Mouse (Mus musculus) heart, embryonic 13.5 days (tissue): ENCODE results near the gene Lrp8. TPM values are rescaled to one million over a fixed set of nuclear protein-coding genes. Genes with fewer than 3 reads are reported as not detected.

ENCODE experiments used
- ATAC-seq: fragments of 200-750 bp; cut with Nextera tagmentation; 2 replicates; pipeline ENCODE4 v1.8.0; 2017; ENCODE audit warnings: moderate TSS enrichment; ENCODE audit not compliant: insufficient number of reproducible peaks, low FRiP score, low TSS enrichment; ENCODE audit errors: extremely low read depth
- H3K27ac ChIP-seq: fragments of 300-500 bp; sonication (generic); replicated peaks from 2 replicates; pipeline ENCODE4 v1.5.1; 2015; ENCODE audit warnings: moderate library complexity, mild to moderate bottlenecking, inconsistent platforms
- H3K27me3 ChIP-seq: fragments of 300-500 bp; sonication (generic); replicated peaks from 2 replicates; pipeline ENCODE4 v1.6.1; 2015; ENCODE audit warnings: mild to moderate bottlenecking, inconsistent platforms
- H3K36me3 ChIP-seq: fragments of 300-500 bp; sonication (generic); 2 replicates; pipeline ENCODE4 v1.6.1; 2015; ENCODE audit warnings: mild to moderate bottlenecking, inconsistent platforms
- H3K4me1 ChIP-seq: fragments of 300-500 bp; sonication (generic); 2 replicates; pipeline ENCODE4 v1.6.1; 2015; ENCODE audit warnings: inconsistent platforms
- H3K4me2 ChIP-seq: fragments of 300-500 bp; sonication (generic); 2 replicates; pipeline ENCODE4 v1.6.1; 2015; ENCODE audit warnings: inconsistent platforms, mild to moderate bottlenecking, moderate library complexity
- H3K4me3 ChIP-seq: fragments of 300-500 bp; sonication (generic); 2 replicates; pipeline ENCODE4 v1.5.1; 2015; ENCODE audit warnings: moderate library complexity, mild to moderate bottlenecking, inconsistent platforms
- H3K9ac ChIP-seq: fragments of 300-500 bp; sonication (generic); 2 replicates; pipeline ENCODE4 v1.6.1; 2015; ENCODE audit warnings: inconsistent platforms, mild to moderate bottlenecking, moderate library complexity
- H3K9me3 ChIP-seq: fragments of 300-500 bp; sonication (generic); 2 replicates; pipeline ENCODE4 v1.6.1; 2016; ENCODE audit warnings: inconsistent platforms
- WGBS: fragments of 180-500 bp; shearing (Covaris S2); methylation state at CpG from one replicate; pipeline ENCODE4 v1.1.7; 2015; ENCODE audit warnings: mixed read lengths; 5-methylcytosine and 5-hydroxymethylcytosine counted together
- polyA plus RNA-seq: library from polyadenylated mRNA; unstranded; fragments of >200 nt; fragmentation: Nextera tagmentation; extraction: Ambion mirVana; gene quantifications from 2 replicates; pipeline ENCODE4 v1.2.1, GENCODE M21; 2015

The Lrp8 gene
- polyA plus RNA-seq, result 0.51 and 1.2 TPM in 2 replicates

- peaks cover 85% of the 10 kb centered on the region for H3K27me3 ChIP-seq
- 2% methylated on average over 22 of the region's 44 CpGs for whole genome bisulfite sequencing
- peak within 1 kb of the TSS; percentile 80 for H3K4me3 ChIP-seq
- no peak within 1 kb of the TSS; the same call in 1 of the 2 replicates for H3K27ac ChIP-seq
- peak within 1 kb of the TSS; percentile 98 for H3K4me2 ChIP-seq
- peaks cover 26% of the 10 kb centered on the region for H3K4me1 ChIP-seq
- ATAC-seq, result no peak
- H3K9ac ChIP-seq, result peak within 1 kb of the TSS; percentile 84
- H3K9me3 ChIP-seq, result no peaks in the 10 kb centered on the region
- H3K36me3 ChIP-seq, result no peaks in the 10 kb centered on the region
Observed at GRCm38 (mm10) chr4:107802185-107802449, at the start of gene Lrp8. Lrp8 (plus strand) TSS chr4:107802261.

GRCm38 (mm10) chr4:107756222-107756621, 45.8 kb upstream of the Lrp8 start:
- Histone ChIP-seq H3K4me1 (0 out of 2 replicates have a peak, but pooled peaks cover 3% of the 10 kb centered on the region), H3K9me3 (no peaks in the 10 kb centered on the region), H3K4me2 (no peak overlapping the region), H3K4me3 (no peak overlapping the region), H3K27ac (no peak overlapping the region), H3K36me3 (no peaks in the 10 kb centered on the region), H3K9ac (no peak overlapping the region), H3K27me3 (peaks cover 81% of the 10 kb centered on the region)
- WGBS, result 16% methylated on average over 10 of the region's 10 CpGs
- ATAC-seq, result no peak

GRCm38 (mm10) chr4:107757487-107758470, 44.3 kb upstream of the Lrp8 start:
- H3K9me3 ChIP-seq, result no peaks in the 10 kb centered on the region
- H3K4me2 ChIP-seq, result no peak overlapping the region
- no peak overlapping the region for H3K27ac ChIP-seq
- 72% methylated on average over 15 of the region's 15 CpGs for WGBS
- no peak overlapping the region for H3K9ac ChIP-seq
- ATAC-seq, result no peak
- no peak overlapping the region for H3K4me3 ChIP-seq
- H3K27me3 ChIP-seq, result peaks cover 77% of the 10 kb centered on the region
- 0 out of 2 replicates have a peak, but pooled peaks cover 3% of the 10 kb centered on the region for H3K4me1 ChIP-seq
- H3K36me3 ChIP-seq, result no peaks in the 10 kb centered on the region

GRCm38 (mm10) chr4:107758938-107759337, 43.1 kb upstream of the Lrp8 start:
- Histone ChIP-seq H3K36me3 (no peaks in the 10 kb centered on the region), H3K27ac (no peak overlapping the region), H3K4me2 (no peak overlapping the region), H3K9ac (no peak overlapping the region), H3K27me3 (peaks cover 73% of the 10 kb centered on the region), H3K9me3 (no peaks in the 10 kb centered on the region), H3K4me1 (0 out of 2 replicates have a peak, but pooled peaks cover 3% of the 10 kb centered on the region), H3K4me3 (no peak overlapping the region)
- ATAC-seq, result no peak
- 79% methylated on average over 9 of the region's 9 CpGs for WGBS

- Histone ChIP-seq H3K4me2 (no peak overlapping the region), H3K9me3 (no peaks in the 10 kb centered on the region), H3K9ac (no peak overlapping the region), H3K4me1 (no peaks in the 10 kb centered on the region), H3K27ac (no peak overlapping the region), H3K27me3 (peaks cover 36% of the 10 kb centered on the region), H3K4me3 (no peak overlapping the region), H3K36me3 (no peaks in the 10 kb centered on the region)
- ATAC-seq, result no peak
- WGBS, result 31% methylated on average over 3 of the region's 3 CpGs
Observed at GRCm38 (mm10) chr4:107763001-107763400, 39.1 kb upstream of the Lrp8 start.

DNA sequence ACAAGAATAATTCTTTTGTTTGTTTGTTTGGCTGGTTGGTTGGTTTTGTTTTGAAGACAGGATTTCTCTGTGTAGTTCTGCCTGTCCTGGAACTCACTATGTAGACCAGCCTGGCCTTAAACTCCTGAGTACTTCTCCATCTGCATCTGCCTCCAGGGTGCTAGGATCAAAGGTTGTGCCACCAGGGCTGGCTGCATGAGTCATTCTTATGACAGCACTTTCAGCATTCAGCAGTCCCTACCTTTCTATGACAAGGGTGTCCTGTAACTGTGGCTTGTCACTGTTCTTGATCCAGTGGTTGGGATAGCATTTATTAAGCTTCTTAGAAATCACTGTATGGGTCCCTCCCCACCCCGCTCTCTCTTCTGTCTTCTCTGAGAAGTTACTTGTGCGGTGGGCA, 38.5 kb upstream of the Lrp8 start:
- 89% methylated on average over 2 of the region's 2 CpGs for WGBS
- Histone ChIP-seq H3K4me1 (no peaks in the 10 kb centered on the region), H3K9me3 (no peaks in the 10 kb centered on the region), H3K27me3 (peaks cover 36% of the 10 kb centered on the region), H3K27ac (no peak overlapping the region), H3K4me3 (no peak overlapping the region), H3K4me2 (no peak overlapping the region), H3K36me3 (no peaks in the 10 kb centered on the region), H3K9ac (no peak overlapping the region)
- ATAC-seq, result no peak

- no peaks in the 10 kb centered on the region for H3K9me3 ChIP-seq
- ATAC-seq, result no peak
- peaks cover 22% of the 10 kb centered on the region for H3K27me3 ChIP-seq
- H3K4me1 ChIP-seq, result no peaks in the 10 kb centered on the region
- H3K4me2 ChIP-seq, result no peak overlapping the region
- no peaks in the 10 kb centered on the region for H3K36me3 ChIP-seq
- WGBS, result 65% methylated on average over 9 of the region's 9 CpGs
- H3K4me3 ChIP-seq, result no peak overlapping the region
- H3K27ac ChIP-seq, result no peak overlapping the region
- H3K9ac ChIP-seq, result no peak overlapping the region
Observed at GRCm38 (mm10) chr4:107765196-107765813, 36.8 kb upstream of the Lrp8 start.

- Histone ChIP-seq H3K9me3 (no peaks in the 10 kb centered on the region), H3K4me2 (no peak overlapping the region), H3K27ac (no peak overlapping the region), H3K9ac (no peak overlapping the region), H3K4me3 (no peak overlapping the region), H3K4me1 (no peaks in the 10 kb centered on the region), H3K27me3 (peaks cover 13% of the 10 kb centered on the region), H3K36me3 (no peaks in the 10 kb centered on the region)
- ATAC-seq, result no peak
- 79% methylated on average over 5 of the region's 5 CpGs for WGBS
Observed at GRCm38 (mm10) chr4:107766182-107766581, 35.9 kb upstream of the Lrp8 start.

GRCm38 (mm10) chr4:107772122-107772825, 29.8 kb upstream of the Lrp8 start:
- 81% methylated on average over 16 of the region's 16 CpGs for WGBS
- H3K36me3 ChIP-seq, result no peaks in the 10 kb centered on the region
- no peak overlapping the region for H3K4me2 ChIP-seq
- peaks cover 13% of the 10 kb centered on the region; the same call in 1 of the 2 replicates for H3K27me3 ChIP-seq
- no peak overlapping the region for H3K9ac ChIP-seq
- H3K27ac ChIP-seq, result no peak overlapping the region
- peaks cover 8% of the 10 kb centered on the region; the same call in 1 of the 2 replicates for H3K4me1 ChIP-seq
- no peak for ATAC-seq
- H3K9me3 ChIP-seq, result 0 out of 2 replicates have a peak, but pooled peaks cover 3% of the 10 kb centered on the region
- H3K4me3 ChIP-seq, result no peak overlapping the region

DNA sequence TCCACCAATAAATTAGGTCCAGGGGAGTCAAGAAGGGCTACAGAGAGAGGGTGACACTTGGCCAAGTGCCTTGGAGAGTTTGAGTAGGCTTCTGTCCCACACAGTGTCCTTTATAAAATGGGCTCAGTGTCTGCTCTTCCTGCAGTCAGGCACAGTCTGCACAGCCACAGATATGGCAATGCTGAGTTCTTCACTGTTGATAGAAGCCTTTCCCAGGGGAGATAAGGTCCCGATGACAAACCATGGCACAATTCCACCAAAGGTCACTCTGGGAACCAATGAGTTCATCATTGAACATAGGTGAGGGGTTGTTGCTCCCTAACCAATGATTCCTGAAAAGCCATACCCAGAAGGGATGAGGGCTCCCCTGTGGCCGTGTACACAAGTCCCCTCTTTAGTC, 27.2 kb upstream of the Lrp8 start:
- Histone ChIP-seq H3K36me3 (no peaks in the 10 kb centered on the region), H3K4me3 (no peak overlapping the region), H3K4me1 (peaks cover 8% of the 10 kb centered on the region; the same call in 1 of the 2 replicates), H3K4me2 (no peak overlapping the region), H3K9me3 (0 out of 2 replicates have a peak, but pooled peaks cover 3% of the 10 kb centered on the region), H3K9ac (no peak overlapping the region), H3K27ac (no peak overlapping the region), H3K27me3 (peaks cover 15% of the 10 kb centered on the region)
- WGBS, result 35% methylated on average over 2 of the region's 2 CpGs
- no peak for ATAC-seq

DNA sequence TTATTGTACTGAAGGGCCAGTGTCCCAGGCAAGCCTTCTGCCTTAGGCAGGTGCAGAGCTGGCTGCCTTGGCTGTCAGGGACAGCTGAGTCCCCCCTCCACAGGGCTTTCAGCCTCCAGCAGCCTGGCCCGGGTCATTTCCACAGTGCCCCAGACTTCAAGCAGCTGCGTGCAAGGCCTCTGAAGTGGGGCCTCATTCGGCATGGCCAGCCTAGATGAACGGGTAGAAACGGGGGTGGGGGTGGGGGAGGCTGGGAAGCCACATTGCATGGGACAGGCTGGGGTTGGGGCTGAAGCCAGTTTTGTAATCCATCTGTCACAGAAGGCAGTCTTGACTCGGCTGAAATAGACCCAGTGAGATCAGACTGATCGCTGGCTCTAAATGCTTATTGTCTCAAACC, 26.4 kb upstream of the Lrp8 start:
- Histone ChIP-seq H3K27me3 (peaks cover 23% of the 10 kb centered on the region), H3K9ac (no peak overlapping the region), H3K36me3 (no peaks in the 10 kb centered on the region), H3K27ac (no peak overlapping the region), H3K4me1 (peaks cover 8% of the 10 kb centered on the region; the same call in 1 of the 2 replicates), H3K4me2 (no peak overlapping the region), H3K4me3 (no peak overlapping the region), H3K9me3 (0 out of 2 replicates have a peak, but pooled peaks cover 3% of the 10 kb centered on the region)
- 47% methylated on average over 7 of the region's 7 CpGs for WGBS
- ATAC-seq, result no peak
